ENCODE assay signal across 8 mouse cellular contexts in the genomic region with DNA sequence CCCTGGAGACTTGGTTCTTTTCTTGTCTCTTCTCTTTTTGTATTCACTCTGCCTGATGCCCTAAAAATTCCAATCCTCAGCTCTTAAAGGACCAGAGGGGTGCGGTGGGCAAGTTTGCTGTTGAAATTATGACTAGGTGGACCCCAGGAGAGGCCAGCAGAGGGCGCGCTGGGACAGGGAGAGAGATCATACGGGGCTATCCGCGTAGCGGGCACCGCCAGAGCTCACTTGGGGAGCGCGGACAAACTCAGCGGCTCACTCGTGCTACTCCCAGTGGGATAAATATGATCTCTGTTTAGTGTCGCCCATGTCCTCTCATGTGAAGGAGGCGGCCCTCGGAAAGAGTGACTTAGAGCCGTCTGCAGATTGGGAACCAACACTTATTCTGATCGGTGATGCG. TPM values are rescaled to one million over a fixed set of nuclear protein-coding genes. Genes with fewer than 3 reads are reported as not detected.
DNase-seq lines count a peak whose midpoint lies in the region; ATAC-seq lines count a peak whose summit lies in the region.

No protein-coding gene starts in this region.

- peak overlapping the region; percentile 74 for H3K4me3 ChIP-seq in forebrain, embryonic 10.5 days
- peak overlapping the region; percentile 38 for H3K4me3 ChIP-seq in heart, embryonic 16.5 days (ENCODE audit: low read length)
- H3K4me3 ChIP-seq in neural tube, embryonic 15.5 days (replicated peaks), result peak overlapping the region; percentile 1; the same call in 1 of the 2 replicates

- H3K9me3 ChIP-seq in forebrain, embryonic 10.5 days, result no peaks in the 10 kb centered on the region
- H3K9me3 ChIP-seq in heart, embryonic 16.5 days (replicated peaks; ENCODE audit: control insufficient read depth, low read length), result no peaks in the 10 kb centered on the region
- H3K9me3 ChIP-seq in neural tube, embryonic 15.5 days (replicated peaks), result no peaks in the 10 kb centered on the region

- H3K4me2 ChIP-seq in heart, embryonic 16.5 days (ENCODE audit: low read depth, low read length), result peak overlapping the region; percentile 64
- peak overlapping the region; percentile 48 for H3K4me2 ChIP-seq in neural tube, embryonic 15.5 days

- H3K27me3 ChIP-seq in forebrain, embryonic 10.5 days (ENCODE audit: poor library complexity, severe bottlenecking), result peaks cover 53% of the 10 kb centered on the region
- H3K27me3 ChIP-seq in heart, embryonic 16.5 days (ENCODE audit: control insufficient read depth, insufficient read depth, low read length), result 0 out of 2 replicates have a peak, but pooled peaks cover 6% of the 10 kb centered on the region
- H3K27me3 ChIP-seq in neural tube, embryonic 15.5 days (replicated peaks), result peaks cover 34% of the 10 kb centered on the region

- H3K27ac ChIP-seq in forebrain, embryonic 10.5 days, result peak overlapping the region; percentile 60
- no peak overlapping the region for H3K27ac ChIP-seq in heart, embryonic 16.5 days (ENCODE audit: low read length)
- H3K27ac ChIP-seq in neural tube, embryonic 15.5 days (replicated peaks), result no peak overlapping the region

- H3K36me3 ChIP-seq in forebrain, embryonic 10.5 days (replicated peaks), result no peaks in the 10 kb centered on the region
- no peaks in the 10 kb centered on the region for H3K36me3 ChIP-seq in heart, embryonic 16.5 days (ENCODE audit: control insufficient read depth, insufficient read depth)
- no peaks in the 10 kb centered on the region for H3K36me3 ChIP-seq in neural tube, embryonic 15.5 days

- peak; percentile 57 for ATAC-seq in heart, embryonic 16.5 days (replicated peaks; ENCODE audit: extremely low read depth, insufficient read depth, low FRiP score)
- peak; percentile 33; the same call in 1 of the 2 replicates for ATAC-seq in neural tube, embryonic 15.5 days (ENCODE audit: low FRiP score)

- peak; percentile 90 to 93 for DNase-seq in CD8-positive naive resting alpha-beta T cell, adult 2 months (ENCODE audit: low read depth in 2 of 2, low spot score in 2 of 2)
- peak; percentile 92 for DNase-seq in c-Kit-positive CD71-negative TER-119-negative erythroid progenitor cells, embryonic 14.5 days (ENCODE audit: low read depth)
- DNase-seq in forebrain, embryonic 10.5 days (ENCODE audit: extremely low spot score, low spot score), result peak; percentile 94
- peak; percentile 92 to 94 for DNase-seq in kidney, postnatal 25 days
- peak; percentile 88 to 93 for DNase-seq in lung, adult 18-20 months
- peak; percentile 89 for DNase-seq in testis, postnatal 14 days (ENCODE audit: low spot score)

- H3K9ac ChIP-seq in heart, embryonic 16.5 days (ENCODE audit: low read length), result no peak overlapping the region
- H3K9ac ChIP-seq in neural tube, embryonic 15.5 days (replicated peaks), result 0 out of 2 replicates have a peak overlapping the region, but pooled peaks have one; percentile 20

- H3K4me1 ChIP-seq in forebrain, embryonic 10.5 days, result peaks cover 53% of the 10 kb centered on the region
- H3K4me1 ChIP-seq in heart, embryonic 16.5 days (ENCODE audit: control insufficient read depth, insufficient read depth, low read length), result peaks cover 33% of the 10 kb centered on the region
- peaks cover 34% of the 10 kb centered on the region for H3K4me1 ChIP-seq in neural tube, embryonic 15.5 days

- 2% methylated on average over 18 of the region's 18 CpGs for WGBS in forebrain, embryonic 10.5 days
- under 1% methylated on average over 18 of the region's 18 CpGs for WGBS in heart, embryonic 16.5 days
- WGBS in neural tube, embryonic 15.5 days, result under 1% methylated on average over 18 of the region's 18 CpGs

RNA-seq across cellular contexts. Expression of a gene that starts 1.4 kb away (rescaled TPM):
- polyA plus RNA-seq in forebrain, embryonic 10.5 days (2016; fragmentation: Nextera tagmentation; extraction: Ambion mirVana), result 5.7 and 6.4 TPM in 2 replicates
- 5.3 and 7.3 TPM in 2 replicates for polyA plus RNA-seq in heart, embryonic 16.5 days (2015; fragmentation: Nextera tagmentation; extraction: Ambion mirVana)
- 5.0 and 6.3 TPM in 2 replicates for polyA plus RNA-seq in neural tube, embryonic 15.5 days (2015; fragmentation: Nextera tagmentation; extraction: Ambion mirVana)

RNA-seq across cellular contexts. Expression of a gene that starts 12.4 kb away (rescaled TPM):
- 2,970 and 2,997 TPM in 2 replicates for polyA plus RNA-seq in forebrain, embryonic 10.5 days (2016; fragmentation: Nextera tagmentation; extraction: Ambion mirVana)
- 1,137 and 1,317 TPM in 2 replicates for polyA plus RNA-seq in heart, embryonic 16.5 days (2015; fragmentation: Nextera tagmentation; extraction: Ambion mirVana)
- polyA plus RNA-seq in neural tube, embryonic 15.5 days (2015; fragmentation: Nextera tagmentation; extraction: Ambion mirVana), result 1,034 and 1,270 TPM in 2 replicates

RNA-seq across cellular contexts. Expression of a gene that starts 13.8 kb away (rescaled TPM):
- 14.2 and 15.7 TPM in 2 replicates for polyA plus RNA-seq in forebrain, embryonic 10.5 days (2016; fragmentation: Nextera tagmentation; extraction: Ambion mirVana)
- 56.1 and 58.4 TPM in 2 replicates for polyA plus RNA-seq in heart, embryonic 16.5 days (2015; fragmentation: Nextera tagmentation; extraction: Ambion mirVana)
- polyA plus RNA-seq in neural tube, embryonic 15.5 days (2015; fragmentation: Nextera tagmentation; extraction: Ambion mirVana), result 4.4 and 8.5 TPM in 2 replicates

RNA-seq across cellular contexts. Expression of a gene that starts 20.5 kb away (rescaled TPM):
- polyA plus RNA-seq in forebrain, embryonic 10.5 days (2016; fragmentation: Nextera tagmentation; extraction: Ambion mirVana), result 92.4 and 97.3 TPM in 2 replicates
- polyA plus RNA-seq in heart, embryonic 16.5 days (2015; fragmentation: Nextera tagmentation; extraction: Ambion mirVana), result 50.1 and 51.2 TPM in 2 replicates
- polyA plus RNA-seq in neural tube, embryonic 15.5 days (2015; fragmentation: Nextera tagmentation; extraction: Ambion mirVana), result 63.1 and 64.7 TPM in 2 replicates

RNA-seq across cellular contexts. Expression of a gene that starts 30.4 kb away (rescaled TPM):
- polyA plus RNA-seq in forebrain, embryonic 10.5 days (2016; fragmentation: Nextera tagmentation; extraction: Ambion mirVana), result 19.7 and 21.9 TPM in 2 replicates
- polyA plus RNA-seq in heart, embryonic 16.5 days (2015; fragmentation: Nextera tagmentation; extraction: Ambion mirVana), result 7.5 and 14.4 TPM in 2 replicates
- polyA plus RNA-seq in neural tube, embryonic 15.5 days (2015; fragmentation: Nextera tagmentation; extraction: Ambion mirVana), result 0.33 and 64.8 TPM in 2 replicates

Comparison
In these comparisons a context has a peak if more than half of its experiments do, and no peak if none do; other contexts are left out.
1. H3K4me3 ChIP-seq: peak in every context shown above with its lines; median percentile 74 in forebrain, embryonic 10.5 days; 38 in heart, embryonic 16.5 days; 1 in neural tube, embryonic 15.5 days.